Mouse (Mus musculus): ENCODE measurements around the gene Spink4. TPM values are rescaled to one million over a fixed set of nuclear protein-coding genes. Genes with fewer than 3 reads are reported as not detected.

Spink4 gene
- polyA plus RNA-seq, 1 experiment from 2014 or later = 1.0 TPM

DNA sequence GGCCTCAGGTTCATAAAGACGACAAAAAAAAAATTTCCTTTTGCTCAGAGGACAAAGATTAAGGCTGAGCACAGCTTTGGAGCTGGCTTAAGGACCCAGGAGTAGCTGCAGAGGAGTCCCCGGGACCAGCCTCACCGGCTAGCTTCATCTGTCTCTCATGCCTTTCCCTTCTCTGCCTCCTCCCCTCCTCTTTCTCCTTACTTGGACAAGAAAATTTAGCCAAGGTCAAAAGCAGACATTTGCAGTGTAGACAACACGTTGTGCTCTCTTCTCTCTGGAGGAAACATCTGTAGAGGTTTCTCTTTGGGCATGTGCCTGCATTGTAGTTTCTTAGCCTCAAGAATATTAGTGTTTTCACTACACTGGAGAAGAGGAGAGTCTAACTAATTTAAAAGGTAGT lies 34.0 kb upstream of the Spink4 start:
- WGBS = 58% methylated on average over 4 of the region's 4 CpGs
- Histone ChIP-seq H3K36me3 (ENCODE audit: insufficient read depth, low read length) (no peaks in the 10 kb centered on the region), H3K4me2 (ENCODE audit: low read length) (no peak overlapping the region), H3K27ac (no peak overlapping the region), H3K9ac (ENCODE audit: low read depth, low read length) (no peak overlapping the region), H3K27me3 (ENCODE audit: insufficient read depth, low read length) (no peaks in the 10 kb centered on the region), H3K4me3 (replicated peaks; ENCODE audit: low read depth, low read length) (no peak overlapping the region), H3K4me1 (replicated peaks; ENCODE audit: insufficient read depth, low read length) (no peaks in the 10 kb centered on the region), H3K9me3 (replicated peaks; ENCODE audit: low read length) (no peaks in the 10 kb centered on the region)
- no peak for DNase-seq (ENCODE audit: low spot score)
- no peak for TF ChIP-seq CTCF (IDR thresholded peaks at IDR 0.05; ENCODE audit: low read depth)
- ATAC-seq (replicated peaks; ENCODE audit: low FRiP score, low read depth) = no peak

DNA sequence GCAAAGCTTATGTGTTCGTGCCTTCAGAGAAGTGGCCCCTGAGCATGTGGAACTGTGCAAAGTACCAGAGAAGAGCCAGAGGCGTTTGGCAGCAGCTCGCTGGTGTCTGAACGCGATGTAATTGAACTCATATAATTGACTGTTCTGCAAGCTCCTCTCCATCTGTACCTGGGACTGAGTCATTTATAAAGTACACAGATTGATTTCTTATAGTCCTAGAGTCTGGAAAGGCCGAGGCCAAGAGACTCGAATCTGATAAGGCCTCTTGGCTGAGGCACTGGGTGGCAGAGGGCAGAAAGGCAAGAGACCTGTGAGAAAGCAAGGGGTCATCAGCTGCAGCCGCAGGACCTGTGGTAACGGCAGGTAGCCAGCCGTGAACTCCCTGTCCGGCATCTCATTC lies 31.0 kb upstream of the Spink4 start:
- TF ChIP-seq CTCF (IDR thresholded peaks at IDR 0.05; ENCODE audit: low read depth) = no peak
- 56% methylated on average over 11 of the region's 11 CpGs for WGBS
- Histone ChIP-seq H3K27me3 (ENCODE audit: insufficient read depth, low read length) (no peaks in the 10 kb centered on the region), H3K4me2 (ENCODE audit: low read length) (no peak overlapping the region), H3K9me3 (replicated peaks; ENCODE audit: low read length) (no peaks in the 10 kb centered on the region), H3K27ac (no peak overlapping the region), H3K4me1 (replicated peaks; ENCODE audit: insufficient read depth, low read length) (no peaks in the 10 kb centered on the region), H3K4me3 (replicated peaks; ENCODE audit: low read depth, low read length) (no peak overlapping the region), H3K36me3 (ENCODE audit: insufficient read depth, low read length) (no peaks in the 10 kb centered on the region), H3K9ac (ENCODE audit: low read depth, low read length) (no peak overlapping the region)
- DNase-seq (ENCODE audit: low spot score) = no peak
- ATAC-seq (replicated peaks; ENCODE audit: low FRiP score, low read depth) = no peak

DNA sequence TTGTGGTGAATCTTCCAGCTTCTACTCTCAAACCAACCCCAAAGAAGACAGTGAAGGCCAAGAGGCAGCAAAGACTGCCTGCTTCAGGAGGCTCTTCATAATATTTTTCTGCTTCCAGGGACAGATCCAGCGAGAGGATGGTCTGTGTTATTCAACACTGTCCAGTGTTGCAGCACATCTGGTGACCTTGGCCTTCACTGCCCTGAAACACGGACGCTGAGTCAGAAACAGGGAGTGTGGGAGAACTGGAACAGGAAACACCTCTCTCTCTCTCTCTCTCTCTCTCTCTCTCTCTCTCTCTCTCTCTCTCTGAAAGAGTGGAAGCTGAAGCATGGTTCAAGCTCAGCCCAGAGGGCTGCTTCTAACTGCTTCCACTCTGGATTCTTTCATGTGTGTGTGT lies 30.6 kb upstream of the Spink4 start:
- Histone ChIP-seq H3K9me3 (replicated peaks; ENCODE audit: low read length) (no peaks in the 10 kb centered on the region), H3K4me3 (replicated peaks; ENCODE audit: low read depth, low read length) (no peak overlapping the region), H3K4me2 (ENCODE audit: low read length) (no peak overlapping the region), H3K9ac (ENCODE audit: low read depth, low read length) (no peak overlapping the region), H3K4me1 (replicated peaks; ENCODE audit: insufficient read depth, low read length) (no peaks in the 10 kb centered on the region), H3K36me3 (ENCODE audit: insufficient read depth, low read length) (no peaks in the 10 kb centered on the region), H3K27me3 (ENCODE audit: insufficient read depth, low read length) (no peaks in the 10 kb centered on the region), H3K27ac (no peak overlapping the region)
- ATAC-seq (replicated peaks; ENCODE audit: low FRiP score, low read depth) (0 out of 2 replicates have a peak, but pooled peaks have one; percentile 36), DNase-seq (ENCODE audit: low spot score) (no peak)
- 12% methylated on average over 3 of the region's 3 CpGs for WGBS
- no peak for TF ChIP-seq CTCF (IDR thresholded peaks at IDR 0.05; ENCODE audit: low read depth)

GRCm38 (mm10) chr4:40889983-40890382 lies 29.9 kb upstream of the Spink4 start:
- WGBS = 91% methylated on average over 4 of the region's 4 CpGs
- Histone ChIP-seq H3K9me3 (replicated peaks; ENCODE audit: low read length) (no peaks in the 10 kb centered on the region), H3K4me2 (ENCODE audit: low read length) (no peak overlapping the region), H3K27me3 (ENCODE audit: insufficient read depth, low read length) (no peaks in the 10 kb centered on the region), H3K36me3 (ENCODE audit: insufficient read depth, low read length) (no peaks in the 10 kb centered on the region), H3K9ac (ENCODE audit: low read depth, low read length) (no peak overlapping the region), H3K27ac (no peak overlapping the region), H3K4me3 (replicated peaks; ENCODE audit: low read depth, low read length) (no peak overlapping the region), H3K4me1 (replicated peaks; ENCODE audit: insufficient read depth, low read length) (no peaks in the 10 kb centered on the region)
- DNase-seq (ENCODE audit: low spot score) = no peak
- no peak for TF ChIP-seq CTCF (IDR thresholded peaks at IDR 0.05; ENCODE audit: low read depth)
- no peak for ATAC-seq (replicated peaks; ENCODE audit: low FRiP score, low read depth)

- WGBS = 83% methylated on average over 5 of the region's 5 CpGs
- Histone ChIP-seq H3K4me3 (replicated peaks; ENCODE audit: low read depth, low read length) (no peak overlapping the region), H3K9ac (ENCODE audit: low read depth, low read length) (no peak overlapping the region), H3K36me3 (ENCODE audit: insufficient read depth, low read length) (no peaks in the 10 kb centered on the region), H3K4me1 (replicated peaks; ENCODE audit: insufficient read depth, low read length) (no peaks in the 10 kb centered on the region), H3K4me2 (ENCODE audit: low read length) (no peak overlapping the region), H3K27me3 (ENCODE audit: insufficient read depth, low read length) (no peaks in the 10 kb centered on the region), H3K9me3 (replicated peaks; ENCODE audit: low read length) (no peaks in the 10 kb centered on the region), H3K27ac (no peak overlapping the region)
- DNase-seq (ENCODE audit: low spot score) (no peak), ATAC-seq (replicated peaks; ENCODE audit: low FRiP score, low read depth) (no peak)
- TF ChIP-seq CTCF (IDR thresholded peaks at IDR 0.05; ENCODE audit: low read depth) = no peak
Observed at GRCm38 (mm10) chr4:40891206-40891605, 28.6 kb upstream of the Spink4 start.

DNA sequence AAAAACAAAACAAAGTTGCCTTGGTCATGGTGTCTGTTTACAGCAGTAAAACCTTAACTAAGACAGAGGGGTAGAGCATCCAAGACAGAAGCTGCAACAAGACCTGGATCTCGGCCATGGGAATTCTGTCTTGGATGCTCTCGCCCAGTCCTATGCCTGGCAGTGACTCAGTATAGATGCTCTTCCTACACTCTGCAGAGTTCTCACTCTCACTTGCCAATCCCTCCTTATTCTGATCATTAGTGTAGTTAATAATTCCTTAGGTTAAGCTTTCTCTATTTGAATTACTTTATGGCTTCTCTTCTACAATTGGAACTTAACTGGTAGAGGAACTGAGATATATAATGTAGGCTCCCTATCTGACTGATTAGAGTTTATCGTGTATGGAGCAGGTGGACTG lies 24.7 kb upstream of the Spink4 start:
- Histone ChIP-seq H3K4me2 (ENCODE audit: low read length) (no peak overlapping the region), H3K4me1 (replicated peaks; ENCODE audit: insufficient read depth, low read length) (no peaks in the 10 kb centered on the region), H3K4me3 (replicated peaks; ENCODE audit: low read depth, low read length) (no peak overlapping the region), H3K27me3 (ENCODE audit: insufficient read depth, low read length) (no peaks in the 10 kb centered on the region), H3K36me3 (ENCODE audit: insufficient read depth, low read length) (no peaks in the 10 kb centered on the region), H3K9me3 (replicated peaks; ENCODE audit: low read length) (no peaks in the 10 kb centered on the region), H3K27ac (no peak overlapping the region), H3K9ac (ENCODE audit: low read depth, low read length) (no peak overlapping the region)
- ATAC-seq (replicated peaks; ENCODE audit: low FRiP score, low read depth) (no peak), DNase-seq (ENCODE audit: low spot score) (no peak)
- WGBS = 84% methylated on average over 3 of the region's 3 CpGs
- TF ChIP-seq CTCF (IDR thresholded peaks at IDR 0.05; ENCODE audit: low read depth) = no peak

- ATAC-seq (replicated peaks; ENCODE audit: low FRiP score, low read depth) = no peak
- 95% methylated on average over 2 of the region's 2 CpGs for WGBS
- DNase-seq (ENCODE audit: low spot score) = no peak
- TF ChIP-seq CTCF (IDR thresholded peaks at IDR 0.05; ENCODE audit: low read depth) = 0 out of 2 replicates have a peak, but pooled peaks have one; percentile 15
- no peak overlapping the region for H3K4me2 ChIP-seq (ENCODE audit: low read length)
- no peaks in the 10 kb centered on the region for H3K9me3 ChIP-seq (replicated peaks; ENCODE audit: low read length)
- H3K27ac ChIP-seq = no peak overlapping the region
- H3K4me3 ChIP-seq (replicated peaks; ENCODE audit: low read depth, low read length) = no peak overlapping the region
- H3K27me3 ChIP-seq (ENCODE audit: insufficient read depth, low read length) = no peaks in the 10 kb centered on the region
- no peaks in the 10 kb centered on the region for H3K4me1 ChIP-seq (replicated peaks; ENCODE audit: insufficient read depth, low read length)
- no peaks in the 10 kb centered on the region for H3K36me3 ChIP-seq (ENCODE audit: insufficient read depth, low read length)
- no peak overlapping the region for H3K9ac ChIP-seq (ENCODE audit: low read depth, low read length)
Observed at GRCm38 (mm10) chr4:40895646-40896045, 24.2 kb upstream of the Spink4 start.
